Mouse (Mus musculus): ENCODE measurements at regions not wholly inside any gene's neighbourhood (a gene's known extent, or its start where the extent isn't known, plus 50 kb on each side); places are given as distances from the start of the nearest gene placed in this dataset.

GRCm38 (mm10) chr5:111935381-111936134 is 201.8 kb downstream of the Gm26897 start:
- no peak overlapping the region for H3K4me2 ChIP-seq (replicated peaks)
- no peaks in the 10 kb centered on the region for H3K36me3 ChIP-seq
- WGBS, result 79% methylated on average over 3 of the region's 3 CpGs
- H3K4me3 ChIP-seq (replicated peaks), result no peak overlapping the region
- no peaks in the 10 kb centered on the region for H3K9me3 ChIP-seq
- no peaks in the 10 kb centered on the region for H3K4me1 ChIP-seq (replicated peaks)
- ATAC-seq, result peak; percentile 68
- no peak overlapping the region for H3K9ac ChIP-seq (replicated peaks)
- H3K27ac ChIP-seq, result no peak overlapping the region
- H3K27me3 ChIP-seq, result no peaks in the 10 kb centered on the region

GRCm38 (mm10) chr5:111941831-111942230 is 208.1 kb downstream of the Gm26897 start:
- Histone ChIP-seq H3K4me3 (replicated peaks) (no peak overlapping the region), H3K4me1 (replicated peaks) (peaks cover 52% of the 10 kb centered on the region), H3K9me3 (no peaks in the 10 kb centered on the region), H3K36me3 (no peaks in the 10 kb centered on the region), H3K9ac (replicated peaks) (no peak overlapping the region), H3K27ac (peak overlapping the region; percentile 62), H3K27me3 (no peaks in the 10 kb centered on the region), H3K4me2 (replicated peaks) (no peak overlapping the region)
- ATAC-seq, result no peak
- 67% methylated on average over 16 of the region's 16 CpGs for WGBS

GRCm38 (mm10) chr5:111942792-111943191 is 209.1 kb downstream of the Gm26897 start:
- ATAC-seq, result no peak
- no peak overlapping the region for H3K4me3 ChIP-seq (replicated peaks)
- no peaks in the 10 kb centered on the region for H3K9me3 ChIP-seq
- H3K4me1 ChIP-seq (replicated peaks), result peaks cover 52% of the 10 kb centered on the region
- H3K36me3 ChIP-seq, result no peaks in the 10 kb centered on the region
- no peak overlapping the region for H3K4me2 ChIP-seq (replicated peaks)
- H3K9ac ChIP-seq (replicated peaks), result no peak overlapping the region
- peak overlapping the region; percentile 93 for H3K27ac ChIP-seq
- WGBS, result 89% methylated on average over 2 of the region's 2 CpGs
- H3K27me3 ChIP-seq, result no peaks in the 10 kb centered on the region

- H3K27ac ChIP-seq, result peak overlapping the region; percentile 93
- H3K9me3 ChIP-seq, result no peaks in the 10 kb centered on the region
- peaks cover 52% of the 10 kb centered on the region for H3K4me1 ChIP-seq (replicated peaks)
- H3K4me2 ChIP-seq (replicated peaks), result peak overlapping the region; percentile 46
- H3K36me3 ChIP-seq, result no peaks in the 10 kb centered on the region
- no peaks in the 10 kb centered on the region for H3K27me3 ChIP-seq
- WGBS, result 48% methylated on average over 21 of the region's 21 CpGs
- H3K4me3 ChIP-seq (replicated peaks), result no peak overlapping the region
- H3K9ac ChIP-seq (replicated peaks), result peak overlapping the region; percentile 42
- ATAC-seq, result no peak
Observed at GRCm38 (mm10) chr5:111943337-111944162, 209.8 kb downstream of the Gm26897 start.

GRCm38 (mm10) chr5:111944273-111944971 is 210.7 kb downstream of the Gm26897 start:
- peak overlapping the region; percentile 52 for H3K9ac ChIP-seq (replicated peaks)
- WGBS, result 13% methylated on average over 25 of the region's 28 CpGs
- ATAC-seq, result peak; percentile 86

GRCm38 (mm10) chr5:111944972-111945285 is 211.2 kb downstream of the Gm26897 start:
- 42% methylated on average over 3 of the region's 3 CpGs for WGBS
- H3K27ac ChIP-seq, result peak overlapping the region; percentile 93

More at GRCm38 (mm10) chr5:111944273-111944971, 210.7 kb downstream of the Gm26897 start:
- H3K27ac ChIP-seq, result peak overlapping the region; percentile 93
- no peaks in the 10 kb centered on the region for H3K9me3 ChIP-seq
- no peaks in the 10 kb centered on the region for H3K27me3 ChIP-seq
- no peaks in the 10 kb centered on the region for H3K36me3 ChIP-seq
- H3K4me1 ChIP-seq (replicated peaks), result peaks cover 52% of the 10 kb centered on the region
- peak overlapping the region; percentile 46 for H3K4me2 ChIP-seq (replicated peaks)
- peak overlapping the region; percentile 20 for H3K4me3 ChIP-seq (replicated peaks)

GRCm38 (mm10) chr5:111946281-111946680 is 212.6 kb downstream of the Gm26897 start:
- Histone ChIP-seq H3K4me3 (replicated peaks) (no peak overlapping the region), H3K9ac (replicated peaks) (no peak overlapping the region), H3K9me3 (no peaks in the 10 kb centered on the region), H3K36me3 (no peaks in the 10 kb centered on the region), H3K4me2 (replicated peaks) (no peak overlapping the region), H3K4me1 (replicated peaks) (peaks cover 51% of the 10 kb centered on the region), H3K27ac (no peak overlapping the region), H3K27me3 (no peaks in the 10 kb centered on the region)
- ATAC-seq, result no peak
- 87% methylated on average over 11 of the region's 11 CpGs for WGBS

More at GRCm38 (mm10) chr5:111944972-111945285, 211.2 kb downstream of the Gm26897 start:
- Histone ChIP-seq H3K4me3 (replicated peaks) (no peak overlapping the region; the same call in 1 of the 2 replicates), H3K36me3 (no peaks in the 10 kb centered on the region), H3K4me2 (replicated peaks) (peak overlapping the region; percentile 46), H3K4me1 (replicated peaks) (peaks cover 52% of the 10 kb centered on the region), H3K9me3 (no peaks in the 10 kb centered on the region), H3K27me3 (no peaks in the 10 kb centered on the region), H3K9ac (replicated peaks) (peak overlapping the region; percentile 52)
- ATAC-seq, result peak; percentile 77; the same call in 1 of the 2 replicates

- Histone ChIP-seq H3K4me3 (replicated peaks) (peak overlapping the region; percentile 8; the same call in 1 of the 2 replicates), H3K9me3 (no peaks in the 10 kb centered on the region), H3K27me3 (peaks cover 20% of the 10 kb centered on the region), H3K4me1 (replicated peaks) (peaks cover 18% of the 10 kb centered on the region), H3K27ac (peak overlapping the region; percentile 45; the same call in 1 of the 2 replicates), H3K4me2 (replicated peaks) (peak overlapping the region; percentile 45), H3K9ac (replicated peaks) (no peak overlapping the region), H3K36me3 (no peaks in the 10 kb centered on the region)
- ATAC-seq, result peak; percentile 43; the same call in 1 of the 2 replicates
- 35% methylated on average over 28 of the region's 28 CpGs for WGBS
Observed at GRCm38 (mm10) chr5:111957698-111958097, 224.0 kb downstream of the Gm26897 start.

GRCm38 (mm10) chr5:111958226-111958625 is 224.5 kb downstream of the Gm26897 start:
- ATAC-seq, result peak; percentile 58; the same call in 1 of the 2 replicates
- Histone ChIP-seq H3K27me3 (peaks cover 20% of the 10 kb centered on the region), H3K4me2 (replicated peaks) (peak overlapping the region; percentile 45), H3K4me1 (replicated peaks) (peaks cover 18% of the 10 kb centered on the region), H3K4me3 (replicated peaks) (peak overlapping the region; percentile 8; the same call in 1 of the 2 replicates), H3K27ac (no peak overlapping the region), H3K9ac (replicated peaks) (no peak overlapping the region; the same call in 1 of the 2 replicates), H3K36me3 (no peaks in the 10 kb centered on the region), H3K9me3 (no peaks in the 10 kb centered on the region)
- WGBS, result 24% methylated on average over 17 of the region's 17 CpGs

GRCm38 (mm10) chr5:111965311-111965710 is 231.6 kb downstream of the Gm26897 start:
- no peak overlapping the region for H3K4me3 ChIP-seq (replicated peaks)
- H3K36me3 ChIP-seq, result no peaks in the 10 kb centered on the region
- H3K9ac ChIP-seq (replicated peaks), result no peak overlapping the region
- H3K4me1 ChIP-seq (replicated peaks), result peaks cover 7% of the 10 kb centered on the region
- no peaks in the 10 kb centered on the region for H3K9me3 ChIP-seq
- H3K27me3 ChIP-seq, result no peaks in the 10 kb centered on the region
- ATAC-seq, result no peak
- no peak overlapping the region for H3K4me2 ChIP-seq (replicated peaks)
- whole genome bisulfite sequencing, result 92% methylated on average over 7 of the region's 7 CpGs
- no peak overlapping the region for H3K27ac ChIP-seq

GRCm38 (mm10) chr5:111968121-111968520 is 234.4 kb downstream of the Gm26897 start:
- H3K9me3 ChIP-seq, result no peaks in the 10 kb centered on the region
- WGBS, result 58% methylated on average over 11 of the region's 11 CpGs
- ATAC-seq, result peak; percentile 40; the same call in 1 of the 2 replicates
- peaks cover 7% of the 10 kb centered on the region for H3K4me1 ChIP-seq (replicated peaks)
- no peaks in the 10 kb centered on the region; the same call in 1 of the 2 replicates for H3K27me3 ChIP-seq
- H3K36me3 ChIP-seq, result no peaks in the 10 kb centered on the region
- H3K4me3 ChIP-seq (replicated peaks), result no peak overlapping the region
- no peak overlapping the region for H3K4me2 ChIP-seq (replicated peaks)
- peak overlapping the region; percentile 65 for H3K27ac ChIP-seq
- H3K9ac ChIP-seq (replicated peaks), result no peak overlapping the region
